Mouse (Mus musculus) megakaryocyte, embryonic 14.5 days (primary cell): ENCODE measurements around the gene Atp5e. TPM values are rescaled to one million over a fixed set of nuclear protein-coding genes. Genes with fewer than 3 reads are reported as not detected.

Experiments used
- H3K27me3 ChIP-seq: replicated peaks from 2 replicates; pipeline ENCODE3; 2012; ENCODE audit warnings: inconsistent platforms
- H3K36me3 ChIP-seq: replicated peaks from 2 replicates; pipeline ENCODE3; 2012; ENCODE audit warnings: low read length, inconsistent platforms, mixed read lengths
- H3K4me1 ChIP-seq: 2 replicates; pipeline ENCODE4 v1.6.1; 2012; ENCODE audit warnings: inconsistent platforms
- H3K4me3 ChIP-seq: replicated peaks from 2 replicates; pipeline ENCODE3; 2012; ENCODE audit warnings: moderate library complexity, mild to moderate bottlenecking, inconsistent platforms
- H3K9me3 ChIP-seq: 2 replicates; pipeline ENCODE4 v1.6.1; 2012; ENCODE audit warnings: inconsistent platforms
- FLI1 ChIP-seq: IDR thresholded peaks from 2 replicates; pipeline ENCODE4 v1.6.1; 2012; ENCODE audit warnings: low read length, inconsistent platforms, mixed read lengths
- GATA1 ChIP-seq: IDR thresholded peaks from 3 replicates; pipeline ENCODE4 v1.6.1; 2012; ENCODE audit warnings: mixed read lengths, low read length, inconsistent platforms, borderline replicate concordance
- polyA plus RNA-seq: library from polyadenylated mRNA; stranded (reverse); fragments of >175 nt; gene quantifications from 2 replicates; pipeline ENCODE4 v1.2.3, GENCODE M21; 2012; ENCODE audit warnings: low replicate concordance; ENCODE audit not compliant: insufficient read depth

Gene Atp5e
- polyA plus RNA-seq, 1 experiment, result 328 TPM

GRCm38 (mm10) chr2:174477543-174478319 is 13.8 kb upstream of the Atp5e start:
- Histone ChIP-seq H3K4me1 (peaks cover 16% of the 10 kb centered on the region), H3K36me3 (no peaks in the 10 kb centered on the region), H3K9me3 (peaks cover 4% of the 10 kb centered on the region)

GRCm38 (mm10) chr2:174473550-174473927 is 9.6 kb upstream of the Atp5e start:
- peaks cover 56% of the 10 kb centered on the region for H3K4me1 ChIP-seq

More at GRCm38 (mm10) chr2:174477543-174478319, 13.8 kb upstream of the Atp5e start:
- H3K4me3 ChIP-seq, result no peak overlapping the region
- H3K27me3 ChIP-seq, result peaks cover 12% of the 10 kb centered on the region
- TF ChIP-seq GATA1, result no peak
- TF ChIP-seq FLI1, result no peak

GRCm38 (mm10) chr2:174472818-174473549 is 9.1 kb upstream of the Atp5e start, which contains the start of gene Prelid3b:
Gene Prelid3b, minus strand, starts transcription at chr2:174473081.
- Histone ChIP-seq H3K4me1 (peaks cover 62% of the 10 kb centered on the region), H3K36me3 (peaks cover 36% of the 10 kb centered on the region), H3K9me3 (no peaks in the 10 kb centered on the region), H3K4me3 (peak within 1 kb of the TSS; percentile 95), H3K27me3 (peaks cover 5% of the 10 kb centered on the region)
- TF ChIP-seq FLI1 (0 out of 2 replicates have a peak, but pooled peaks have one; percentile 17), GATA1 (no peak)

More at GRCm38 (mm10) chr2:174473550-174473927, 9.6 kb upstream of the Atp5e start:
- Histone ChIP-seq H3K4me3 (peak overlapping the region; percentile 95), H3K9me3 (no peaks in the 10 kb centered on the region), H3K36me3 (peaks cover 31% of the 10 kb centered on the region), H3K27me3 (peaks cover 6% of the 10 kb centered on the region)
- TF ChIP-seq FLI1 (no peak), GATA1 (no peak)

GRCm38 (mm10) chr2:174472407-174472806 is 8.5 kb upstream of the Atp5e start:
- H3K9me3 ChIP-seq, result no peaks in the 10 kb centered on the region
- H3K4me1 ChIP-seq, result peaks cover 64% of the 10 kb centered on the region
- H3K27me3 ChIP-seq, result peaks cover 4% of the 10 kb centered on the region
- peaks cover 41% of the 10 kb centered on the region for H3K36me3 ChIP-seq
- peak overlapping the region; percentile 95 for H3K4me3 ChIP-seq
- TF ChIP-seq GATA1, result no peak
- TF ChIP-seq FLI1, result no peak

GRCm38 (mm10) chr2:174470786-174471405 is 7.0 kb upstream of the Atp5e start:
- H3K36me3 ChIP-seq, result peaks cover 56% of the 10 kb centered on the region
- peaks cover 68% of the 10 kb centered on the region for H3K4me1 ChIP-seq
- TF ChIP-seq GATA1, result no peak
- no peak for TF ChIP-seq FLI1
- H3K4me3 ChIP-seq, result peak overlapping the region; percentile 48
- H3K9me3 ChIP-seq, result no peaks in the 10 kb centered on the region
- H3K27me3 ChIP-seq, result no peaks in the 10 kb centered on the region

- no peaks in the 10 kb centered on the region for H3K27me3 ChIP-seq
- peaks cover 62% of the 10 kb centered on the region for H3K36me3 ChIP-seq
- no peaks in the 10 kb centered on the region for H3K9me3 ChIP-seq
- no peak for TF ChIP-seq FLI1
- no peak for TF ChIP-seq GATA1
- H3K4me3 ChIP-seq, result no peak overlapping the region
- H3K4me1 ChIP-seq, result peaks cover 72% of the 10 kb centered on the region
Observed at GRCm38 (mm10) chr2:174470333-174470732, 6.4 kb upstream of the Atp5e start.

- H3K36me3 ChIP-seq, result peaks cover 81% of the 10 kb centered on the region
- no peaks in the 10 kb centered on the region for H3K27me3 ChIP-seq
- no peak for TF ChIP-seq GATA1
- TF ChIP-seq FLI1, result no peak
- H3K4me1 ChIP-seq, result peaks cover 70% of the 10 kb centered on the region
- peak overlapping the region; percentile 94 for H3K4me3 ChIP-seq
- no peaks in the 10 kb centered on the region for H3K9me3 ChIP-seq
Observed at GRCm38 (mm10) chr2:174463370-174463769, 535 bp downstream of the Atp5e start.

- no peak for TF ChIP-seq FLI1
- TF ChIP-seq GATA1, result no peak
- no peaks in the 10 kb centered on the region for H3K27me3 ChIP-seq
- no peak overlapping the region for H3K4me3 ChIP-seq
- H3K9me3 ChIP-seq, result no peaks in the 10 kb centered on the region
- peaks cover 83% of the 10 kb centered on the region for H3K36me3 ChIP-seq
- H3K4me1 ChIP-seq, result peaks cover 80% of the 10 kb centered on the region
Observed at GRCm38 (mm10) chr2:174459365-174459764, 4.5 kb downstream of the Atp5e start.

- peaks cover 85% of the 10 kb centered on the region for H3K4me1 ChIP-seq
- no peaks in the 10 kb centered on the region for H3K27me3 ChIP-seq
- peak overlapping the region; percentile 91 for H3K4me3 ChIP-seq
Observed at GRCm38 (mm10) chr2:174453681-174454080, 10.2 kb downstream of the Atp5e start.

GRCm38 (mm10) chr2:174450353-174450752 is 13.6 kb downstream of the Atp5e start, which contains the start of gene Tubb1:
Gene Tubb1, plus strand, starts transcription at chr2:174450695.
- Histone ChIP-seq H3K36me3 (peaks cover 33% of the 10 kb centered on the region), H3K4me1 (peaks cover 87% of the 10 kb centered on the region), H3K9me3 (no peaks in the 10 kb centered on the region), H3K4me3 (peak within 1 kb of the TSS; percentile 93), H3K27me3 (no peaks in the 10 kb centered on the region)
- TF ChIP-seq GATA1, result no peak
- no peak for TF ChIP-seq FLI1

More at GRCm38 (mm10) chr2:174453681-174454080, 10.2 kb downstream of the Atp5e start:
- TF ChIP-seq GATA1 (peak; percentile 66; the same call in 1 of the 3 replicates), FLI1 (no peak)
- Histone ChIP-seq H3K36me3 (peaks cover 67% of the 10 kb centered on the region), H3K9me3 (no peaks in the 10 kb centered on the region)
